ENCODE assay signal across 29 mouse cellular contexts in genomic region chr2:170498011-170498410, GRCm38 (mm10). TPM values are rescaled to one million over a fixed set of nuclear protein-coding genes. Genes with fewer than 3 reads are reported as not detected.
DNase-seq lines count a peak whose midpoint lies in the region; ATAC-seq and TF ChIP-seq lines count a peak whose summit lies in the region.
"Had no signal": no experiment of that assay in that cellular context is flagged by ENCODE, and none has a peak within 500 bp of the region (broad histone marks: within the 10 kb centered on the region; RNA-seq: fewer than 3 reads in every experiment).

No protein-coding gene starts in this region.

- WGBS in kidney, adult 2 months, result 27% methylated on average over 8 of the region's 8 CpGs
- 19% methylated on average over 8 of the region's 8 CpGs for WGBS in neural tube, embryonic 11.5 days

- H3K4me2 ChIP-seq in neural tube, embryonic 11.5 days (ENCODE audit: low read depth), result no peak overlapping the region

- H3K4me1 ChIP-seq in kidney, adult 2 months (ENCODE audit: control insufficient read depth, insufficient read depth, low read length), result peaks cover 5% of the 10 kb centered on the region; the same call in 1 of the 2 replicates
- H3K4me1 ChIP-seq in neural tube, embryonic 11.5 days (ENCODE audit: control insufficient read depth, insufficient read depth, low read length), result no peaks in the 10 kb centered on the region

- no peaks in the 10 kb centered on the region for H3K9me3 ChIP-seq in neural tube, embryonic 11.5 days (ENCODE audit: control insufficient read depth, low read length)
- H3K9me3 ChIP-seq: embryonic facial prominence, embryonic 10.5 days; embryonic facial prominence, embryonic 13.5 days; forebrain, embryonic 12.5 days; forebrain, embryonic 15.5 days; heart, embryonic 10.5 days; heart, embryonic 13.5 days had no signal

- 0 out of 2 replicates have a peak, but pooled peaks cover 3% of the 10 kb centered on the region for H3K27me3 ChIP-seq in kidney, adult 2 months (replicated peaks; ENCODE audit: control insufficient read depth, insufficient read depth, low read length)
- H3K27me3 ChIP-seq in neural tube, embryonic 11.5 days (ENCODE audit: control insufficient read depth, insufficient read depth, low read length), result peaks cover 52% of the 10 kb centered on the region
- H3K27me3 ChIP-seq: Patski had no signal

- no peak overlapping the region for H3K4me3 ChIP-seq in kidney, adult 2 months (ENCODE audit: insufficient read depth, low read depth, low read length)
- H3K4me3 ChIP-seq in neural tube, embryonic 11.5 days (ENCODE audit: low read depth, low read length), result no peak overlapping the region
- H3K4me3 ChIP-seq: erythroblast, embryonic 14.5 days; heart, adult 2 months had no signal

- TF ChIP-seq POLR2A in kidney, adult 2 months (IDR thresholded peaks at IDR 0.05; ENCODE audit: low read depth, low read length), result no peak

- TF ChIP-seq CTCF in kidney, adult 2 months (conservative IDR thresholded peaks at IDR 0.05; ENCODE audit: insufficient read depth, insufficient read length, low read depth, low read length), result no peak

- ATAC-seq in neural tube, embryonic 11.5 days (ENCODE audit: insufficient read depth, low FRiP score, low TSS enrichment), result no peak
- ATAC-seq: forebrain, embryonic 15.5 days; inflammation-experienced regulatory T-cells, adult 6 months; Patski had no signal

- DNase-seq in adrenal gland, adult 2 months, result peak; percentile 8
- no peak for DNase-seq in adrenal gland, postnatal 10 days
- DNase-seq in kidney, adult 2 months, result peak; percentile 48
- DNase-seq in kidney, adult 9 months, result no peak
- DNase-seq in neural tube, embryonic 11.5 days (ENCODE audit: low spot score), result peak; percentile 10
- DNase-seq in neural tube, embryonic 10.5 days (ENCODE audit: extremely low spot score, low spot score), result no peak
- DNase-seq: cerebellum, adult 11 months; cerebellum, postnatal 36 days had no signal

- no peak overlapping the region for H3K9ac ChIP-seq in neural tube, embryonic 11.5 days (ENCODE audit: low read length)
- H3K9ac ChIP-seq: embryonic facial prominence, embryonic 13.5 days; forebrain, embryonic 15.5 days; heart, embryonic 13.5 days had no signal

- H3K36me3 ChIP-seq in kidney, adult 2 months (ENCODE audit: control insufficient read depth, insufficient read depth, low read length), result no peaks in the 10 kb centered on the region
- no peaks in the 10 kb centered on the region for H3K36me3 ChIP-seq in neural tube, embryonic 11.5 days (ENCODE audit: control insufficient read depth, insufficient read depth, low read length)
- H3K36me3 ChIP-seq: embryonic facial prominence, embryonic 10.5 days; embryonic facial prominence, embryonic 13.5 days; forebrain, embryonic 12.5 days; forebrain, embryonic 15.5 days; G1E; heart, embryonic 10.5 days; heart, embryonic 13.5 days had no signal

- no peak overlapping the region; the same call in 1 of the 2 replicates for H3K27ac ChIP-seq in kidney, adult 2 months (ENCODE audit: insufficient read depth, low read depth, low read length)
- no peak overlapping the region for H3K27ac ChIP-seq in neural tube, embryonic 11.5 days (ENCODE audit: low read depth, low read length)
- H3K27ac ChIP-seq: embryonic facial prominence, embryonic 10.5 days; embryonic facial prominence, embryonic 13.5 days; forebrain, embryonic 12.5 days; forebrain, embryonic 15.5 days; heart, adult 2 months; heart, embryonic 10.5 days; heart, embryonic 13.5 days; hindbrain, embryonic 14.5 days; hindbrain, postnatal 0 days had no signal

RNA-seq across cellular contexts. Expression of gene Cyp24a1, which starts 1.1 kb away (rescaled TPM):
- not detected for total RNA-seq in adrenal gland, adult 2 months (2021)
- polyA plus RNA-seq in adrenal gland, adult 2 months (2012; rRNA removed), result 0.04 and 0.06 TPM in 2 replicates
- not detected for total RNA-seq in adrenal gland, postnatal 10 days (2021)
- 27.5 and 29.2 TPM in 2 replicates for polyA plus RNA-seq in kidney, adult 2 months (2012; rRNA removed)
- not detected in 2 replicates for polyA plus RNA-seq in neural tube, embryonic 11.5 days (2014; fragmentation: Nextera tagmentation; extraction: Ambion mirVana)
- total RNA-seq: adrenal gland, adult 18-20 months; adrenal gland, postnatal 36 days; G1E; gastrocnemius, adult 8-10 months; gastrocnemius, postnatal 25 days; granulocyte monocyte progenitor cell, adult 5-6 weeks; heart, adult 2 months; heart, postnatal 14 days; heart, postnatal 4 days; hindbrain, postnatal 0 days had no signal
- polyA plus RNA-seq: embryonic facial prominence, embryonic 10.5 days; embryonic facial prominence, embryonic 13.5 days; erythroblast, embryonic 14.5 days; forebrain, embryonic 12.5 days; G1E; heart, adult 2 months; heart, embryonic 10.5 days; heart, embryonic 13.5 days; heart, embryonic 16.5 days; inflammation-experienced regulatory T-cells, adult 6 months had no signal

RNA-seq across cellular contexts. Expression of gene Pfdn4, which starts 1.8 kb away (rescaled TPM):
- 10 to 100 TPM; 10.1 to 21.0 TPM for total RNA-seq in adrenal gland, adult 2 months (2021)
- 3.8 and 4.1 TPM in 2 replicates for polyA plus RNA-seq in adrenal gland, adult 2 months (2012; rRNA removed)
- 10 to 100 TPM; 19.9 to 27.6 TPM for total RNA-seq in adrenal gland, postnatal 10 days (2021)
- polyA plus RNA-seq in kidney, adult 2 months (2012; rRNA removed), result 5.6 TPM in 2 replicates
- 124 and 128 TPM in 2 replicates for polyA plus RNA-seq in neural tube, embryonic 11.5 days (2014; fragmentation: Nextera tagmentation; extraction: Ambion mirVana)

Comparison
In these comparisons a context has a peak if more than half of its experiments do, and no peak if none do; other contexts are left out.
1. DNase-seq: peak in adrenal gland, adult 2 months (single experiment), kidney, adult 2 months (single experiment) and neural tube, embryonic 11.5 days (single experiment); none in adrenal gland, postnatal 10 days (single experiment), kidney, adult 9 months (single experiment) and neural tube, embryonic 10.5 days (single experiment).
2. RNA of gene Cyp24a1, which starts 1.1 kb away (polyA plus RNA-seq): 27.5 to 29.2 TPM in kidney, adult 2 months; 0.04 to 0.06 TPM in adrenal gland, adult 2 months and not detected in neural tube, embryonic 11.5 days; every median in the first group is over 10 times any median in the second.
3. RNA of gene Pfdn4, which starts 1.8 kb away (polyA plus RNA-seq): 124 to 128 TPM in neural tube, embryonic 11.5 days; 5.6 TPM in kidney, adult 2 months and 3.8 to 4.1 TPM in adrenal gland, adult 2 months; every median in the first group is over 10 times any median in the second.